Mouse (Mus musculus) CH12.LX (cell line): Measurements from ENCODE around the gene Cacfd1. TPM values are rescaled to one million over a fixed set of nuclear protein-coding genes. Genes with fewer than 3 reads are reported as not detected.

Experiments used
- DNase-seq: peaks from one replicate; pipeline ENCODE4 v3.0.0-alpha.2; 2013; ENCODE audit errors: extremely low read depth
- H3K27ac ChIP-seq: 2 replicates; pipeline ENCODE4 v1.5.1; 2012; ENCODE audit warnings: low read depth, mild to moderate bottlenecking, control low read depth, moderate library complexity; ENCODE audit not compliant: insufficient read depth
- H3K27me3 ChIP-seq: replicated peaks from 2 replicates; pipeline ENCODE3; 2012; ENCODE audit warnings: inconsistent platforms
- H3K36me3 ChIP-seq, 2 experiments: replicated peaks in 1 of 2; 2 replicates each; pipeline versions ENCODE3 to v1.6.1; 2012; ENCODE audit warnings: inconsistent platforms in 1 of 2, low read length in 1 of 2, mild to moderate bottlenecking in 1 of 2, mixed read lengths in 1 of 2, moderate library complexity in 1 of 2; ENCODE audit not compliant: control insufficient read depth in 1 of 2, insufficient read depth in 1 of 2
- H3K4me1 ChIP-seq, 2 experiments: 2 replicates each; pipeline ENCODE4 v1.6.1; 2012; ENCODE audit warnings: inconsistent platforms in 1 of 2, moderate library complexity in 1 of 2; ENCODE audit not compliant: insufficient read depth in 2 of 2, control insufficient read depth in 1 of 2
- H3K4me2 ChIP-seq: 2 replicates; pipeline ENCODE4 v1.6.1; 2012; ENCODE audit warnings: low read depth, mild to moderate bottlenecking, control low read depth; ENCODE audit not compliant: poor library complexity, insufficient read depth, severe bottlenecking
- H3K4me3 ChIP-seq, 3 experiments: fragments of 150-350 bp in 1 of 3; sonication (generic) in 1 of 3; replicated peaks in 1 of 3; 2 replicates each; pipeline versions ENCODE3 to v1.5.1; 2011 to 2012; ENCODE audit warnings: low read depth in 2 of 3, low read length in 2 of 3, mild to moderate bottlenecking in 2 of 3, moderate library complexity in 2 of 3, control low read depth in 1 of 3, improper control_type of control experiment in 1 of 3, inconsistent platforms in 1 of 3, mixed read lengths in 1 of 3; ENCODE audit not compliant: poor library complexity in 1 of 3
- H3K79me2 ChIP-seq: replicated peaks from 2 replicates; pipeline ENCODE4 v1.6.1; 2012; ENCODE audit warnings: mild to moderate bottlenecking, moderate library complexity; ENCODE audit not compliant: control insufficient read depth, poor library complexity, insufficient read depth, severe bottlenecking; ENCODE audit errors: extremely low read depth
- H3K9ac ChIP-seq: 2 replicates; pipeline ENCODE4 v1.6.1; 2012; ENCODE audit warnings: low read depth, mild to moderate bottlenecking, control low read depth, moderate library complexity; ENCODE audit not compliant: insufficient read depth
- H3K9me3 ChIP-seq: replicated peaks from 2 replicates; pipeline ENCODE3; 2012; ENCODE audit warnings: low read length, inconsistent platforms, mixed read lengths
- CTCF ChIP-seq, 2 experiments: IDR thresholded peaks in 1 of 2; conservative IDR thresholded peaks in 1 of 2; 2 replicates each; pipeline ENCODE4 v1.5.1; 2011 to 2012; ENCODE audit warnings: low read depth in 2 of 2, low read length in 2 of 2, improper control_type of control experiment in 1 of 2, inconsistent platforms in 1 of 2, mild to moderate bottlenecking in 1 of 2, moderate library complexity in 1 of 2
- E2F4 ChIP-seq: IDR thresholded peaks from 2 replicates; pipeline ENCODE4 v1.6.1; 2011; ENCODE audit warnings: low read depth, low read length, improper control_type of control experiment; ENCODE audit not compliant: insufficient replicate concordance
- ELF1 ChIP-seq: IDR thresholded peaks from 2 replicates; pipeline ENCODE4 v1.6.1; 2014; ENCODE audit warnings: low read depth, mild to moderate bottlenecking, inconsistent platforms, low read length, improper control_type of control experiment
- EP300 ChIP-seq: IDR thresholded peaks from 2 replicates; pipeline ENCODE4 v1.6.1; 2011; ENCODE audit warnings: low read length, improper control_type of control experiment
- ETS1 ChIP-seq: conservative IDR thresholded peaks from 2 replicates; pipeline ENCODE4 v1.6.1; 2012; ENCODE audit warnings: low read depth, mild to moderate bottlenecking, inconsistent platforms, low read length, improper control_type of control experiment, moderate library complexity
- GABPA ChIP-seq: IDR thresholded peaks from 2 replicates; pipeline ENCODE4 v1.6.1; 2012; ENCODE audit warnings: low read depth, low read length, improper control_type of control experiment, inconsistent platforms; ENCODE audit not compliant: insufficient replicate concordance
- HCFC1 ChIP-seq: IDR thresholded peaks from 2 replicates; pipeline ENCODE4 v1.6.1; 2012; ENCODE audit warnings: low read depth, mild to moderate bottlenecking, inconsistent platforms, low read length, improper control_type of control experiment
- IRF4 ChIP-seq: IDR thresholded peaks from 2 replicates; pipeline ENCODE4 v1.6.1; 2014; ENCODE audit warnings: low read depth, mild to moderate bottlenecking, inconsistent platforms, low read length, improper control_type of control experiment
- JUN ChIP-seq: IDR thresholded peaks from 2 replicates; pipeline ENCODE4 v1.6.1; 2011; ENCODE audit warnings: low read depth, mild to moderate bottlenecking, low read length, improper control_type of control experiment, moderate library complexity; ENCODE audit not compliant: insufficient read depth
- JUND ChIP-seq: conservative IDR thresholded peaks from 2 replicates; pipeline ENCODE4 v1.6.1; 2011; ENCODE audit warnings: low read depth, low read length, improper control_type of control experiment
- KAT2A ChIP-seq: IDR thresholded peaks from 2 replicates; pipeline ENCODE4 v1.6.1; 2012; ENCODE audit warnings: low read length, improper control_type of control experiment, inconsistent platforms; ENCODE audit not compliant: insufficient replicate concordance
- MAX ChIP-seq: IDR thresholded peaks from 2 replicates; pipeline ENCODE4 v1.6.1; 2011; ENCODE audit warnings: low read length, improper control_type of control experiment
- MXI1 ChIP-seq: IDR thresholded peaks from 2 replicates; pipeline ENCODE4 v1.6.1; 2011; ENCODE audit warnings: mild to moderate bottlenecking, low read depth, low read length, improper control_type of control experiment
- MYC ChIP-seq: IDR thresholded peaks from 2 replicates; pipeline ENCODE4 v1.6.1; 2011; ENCODE audit warnings: low read depth, mild to moderate bottlenecking, improper control_type of control experiment, low read length
- POLR2A ChIP-seq: IDR thresholded peaks from 2 replicates; pipeline ENCODE4 v1.6.1; 2011; ENCODE audit warnings: low read depth, mild to moderate bottlenecking, improper control_type of control experiment, low read length
- RAD21 ChIP-seq: IDR thresholded peaks from 2 replicates; pipeline ENCODE4 v1.6.1; 2011; ENCODE audit warnings: low read depth, mild to moderate bottlenecking, low read length, improper control_type of control experiment, moderate library complexity
- RCOR1 ChIP-seq: conservative IDR thresholded peaks from 2 replicates; pipeline ENCODE4 v1.6.1; 2012; ENCODE audit warnings: low read depth, mild to moderate bottlenecking, inconsistent platforms, low read length, improper control_type of control experiment
- SMC3 ChIP-seq: IDR thresholded peaks from 2 replicates; pipeline ENCODE4 v1.6.1; 2011; ENCODE audit warnings: low read depth, low read length, improper control_type of control experiment
- TBP ChIP-seq: conservative IDR thresholded peaks from 2 replicates; pipeline ENCODE4 v1.6.1; 2011; ENCODE audit warnings: low read depth, low read length, improper control_type of control experiment
- TCF12 ChIP-seq: IDR thresholded peaks from 2 replicates; pipeline ENCODE4 v1.6.1; 2014; ENCODE audit warnings: low read depth, mild to moderate bottlenecking, inconsistent platforms, low read length, improper control_type of control experiment
- UBTF ChIP-seq: IDR thresholded peaks from 2 replicates; pipeline ENCODE4 v1.6.1; 2012; ENCODE audit warnings: low read depth, mild to moderate bottlenecking, inconsistent platforms, low read length, improper control_type of control experiment, moderate library complexity
- USF1 ChIP-seq: IDR thresholded peaks from 2 replicates; pipeline ENCODE4 v1.6.1; 2014; ENCODE audit warnings: low read depth, mild to moderate bottlenecking, inconsistent platforms, low read length, improper control_type of control experiment
- USF2 ChIP-seq: conservative IDR thresholded peaks from 2 replicates; pipeline ENCODE4 v1.6.1; 2011; ENCODE audit warnings: low read depth, low read length, improper control_type of control experiment
- ZNF384 ChIP-seq: IDR thresholded peaks from 2 replicates; pipeline ENCODE4 v1.6.1; 2012; ENCODE audit warnings: low read depth, low read length, improper control_type of control experiment, inconsistent platforms
- dilution Hi-C: fragments of 300-500 bp; cut with MboI; formaldehyde crosslinking; loops from 2 replicates; pipeline ENCODE4 v1.14.3; 2020; ENCODE audit warnings: low sequenced_read_pairs; ENCODE audit not compliant: extremely low pct_unique_long_range_greater_than_20kb, extremely low pct_ligation_motif_present
- in situ Hi-C: fragments of 300-500 bp; cut with MboI; formaldehyde crosslinking; loops from 3 replicates; pipeline ENCODE4 v1.14.3; 2019; ENCODE audit warnings: low sequenced_read_pairs, low pct_ligation_motif_present, low pct_unique_long_range_greater_than_20kb, mixed read lengths
- polyA plus RNA-seq: library from polyadenylated mRNA; unstranded; fragments of >175 nt; gene quantifications from 2 replicates; pipeline ENCODE4 v1.2.1, GENCODE M21; 2012; ENCODE audit warnings: low read depth; ENCODE audit not compliant: insufficient read length
- total RNA-seq, 2 experiments: library from RNA; depleted of rRNA; stranded (reverse); fragments of 300-350 nt in 1 of 2; fragments of >200 nt in 1 of 2; gene quantifications; 2 replicates each; pipeline ENCODE4 v1.2.3; 2012 to 2014

Gene Cacfd1
- total and polyA plus RNA-seq, 3 experiments: 6.4 to 20.2 (median 10.3) TPM

- dilution Hi-C loops: no loop called here
- peaks cover 9% of the 10 kb centered on the region for H3K27me3 ChIP-seq
- no peak overlapping the region for H3K27ac ChIP-seq
- H3K4me3 ChIP-seq: no peak overlapping the region
- H3K4me2 ChIP-seq: no peak overlapping the region
- peaks cover 0 to 4% of the 10 kb centered on the region in 2 experiments; a peak in 1 of 4 replicates for H3K4me1 ChIP-seq
- no peaks in the 10 kb centered on the region for H3K9me3 ChIP-seq
- in situ Hi-C loops: no loop called here
- TF ChIP-seq MAX: no peak
- TF ChIP-seq GABPA: no peak
- no peak for TF ChIP-seq KAT2A
- TF ChIP-seq ZNF384: no peak
- no peak for TF ChIP-seq UBTF
- no peak overlapping the region for H3K9ac ChIP-seq
- no peak for DNase-seq
- no peaks in the 10 kb centered on the region for H3K36me3 ChIP-seq
- no peaks in the 10 kb centered on the region for H3K79me2 ChIP-seq
These were observed 48.5 kb downstream of the Cacfd1 start for GRCm38 (mm10) chr2:27058251-27058650.

GRCm38 (mm10) chr2:27058751-27059150 lies 49.0 kb downstream of the Cacfd1 start:
- no peak overlapping the region for H3K27ac ChIP-seq
- H3K4me1 ChIP-seq: peaks cover 0 to 4% of the 10 kb centered on the region in 2 experiments; a peak in 1 of 4 replicates
- dilution Hi-C loops (no loop called here), in situ Hi-C loops (no loop called here)
- peaks cover 7% of the 10 kb centered on the region for H3K27me3 ChIP-seq
- H3K79me2 ChIP-seq: no peaks in the 10 kb centered on the region
- H3K4me3 ChIP-seq: no peak overlapping the region
- no peaks in the 10 kb centered on the region for H3K9me3 ChIP-seq
- no peak for TF ChIP-seq TCF12
- TF ChIP-seq KAT2A: no peak
- no peak overlapping the region for H3K9ac ChIP-seq
- no peaks in the 10 kb centered on the region for H3K36me3 ChIP-seq
- no peak for DNase-seq
- H3K4me2 ChIP-seq: no peak overlapping the region

DNA sequence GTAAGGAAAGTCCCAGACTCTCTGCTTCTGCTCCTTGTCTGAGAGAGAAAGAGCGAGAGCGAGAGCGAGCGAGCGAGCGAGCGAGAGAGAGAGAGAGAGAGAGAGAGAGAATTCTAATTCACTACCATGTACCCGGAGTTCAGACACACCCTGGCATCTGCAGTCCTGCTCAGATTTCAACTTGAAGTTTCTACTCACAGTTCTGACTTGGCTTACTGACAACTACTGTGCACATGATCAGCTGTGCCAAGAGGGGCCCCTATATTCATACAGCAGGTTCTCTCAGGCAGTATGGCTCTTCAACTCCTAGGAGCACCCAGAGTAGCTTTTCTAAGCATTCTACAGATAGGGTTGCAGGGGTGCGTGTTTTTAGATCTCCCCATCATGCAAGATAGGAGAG lies 49.5 kb downstream of the Cacfd1 start:
- in situ Hi-C loops: no loop called here
- TF ChIP-seq JUN (no peak), IRF4 (no peak), POLR2A (no peak), HCFC1 (no peak), E2F4 (no peak), EP300 (no peak), USF2 (no peak), TBP (no peak), RCOR1 (no peak), RAD21 (no peak), USF1 (no peak), SMC3 (no peak), ETS1 (no peak), GABPA (no peak), TCF12 (no peak), JUND (no peak), MYC (no peak), CTCF (conservative IDR thresholded peaks at IDR 0.05 in 1 of 2, IDR thresholded peaks at IDR 0.05 in 1 of 2; ENCODE audit: low read depth in 2 of 2, low read length in 2 of 2) (no peak), ELF1 (no peak), MXI1 (no peak)
- no peaks in the 10 kb centered on the region for H3K36me3 ChIP-seq
- peaks cover 7% of the 10 kb centered on the region for H3K27me3 ChIP-seq
- dilution Hi-C loops: no loop called here
- DNase-seq: no peak
- no peak overlapping the region for H3K4me2 ChIP-seq
- H3K9ac ChIP-seq: no peak overlapping the region
- peaks cover 0 to 4% of the 10 kb centered on the region in 2 experiments; a peak in 1 of 4 replicates for H3K4me1 ChIP-seq
- H3K79me2 ChIP-seq: no peaks in the 10 kb centered on the region
- H3K9me3 ChIP-seq: no peaks in the 10 kb centered on the region
- no peak overlapping the region for H3K27ac ChIP-seq
- no peak overlapping the region for H3K4me3 ChIP-seq
